Mouse (Mus musculus) midbrain, embryonic 12.5 days (tissue): ENCODE data around the gene Nek3. TPM values are rescaled to one million over a fixed set of nuclear protein-coding genes. Genes with fewer than 3 reads are reported as not detected.
"Not testable (repeated sequence)": the region's sequence is repeated elsewhere in the genome, so short reads cannot be mapped to it uniquely, and the experiment has no call there.

Source experiments
- ATAC-seq: fragments of 200-750 bp; cut with Nextera tagmentation; 2 replicates; pipeline ENCODE4 v1.8.0; 2017; ENCODE audit warnings: low read depth, moderate TSS enrichment, moderate library complexity; ENCODE audit not compliant: low FRiP score
- H3K27ac ChIP-seq: fragments of 300-500 bp; sonication (generic); replicated peaks from 2 replicates; pipeline ENCODE4 v1.5.1; 2016; ENCODE audit warnings: mild to moderate bottlenecking
- H3K27me3 ChIP-seq: fragments of 300-500 bp; sonication (generic); 2 replicates; pipeline ENCODE4 v1.6.1; 2016; ENCODE audit warnings: mild to moderate bottlenecking
- H3K36me3 ChIP-seq: fragments of 300-500 bp; sonication (generic); 2 replicates; pipeline ENCODE4 v1.6.1; 2016
- H3K4me1 ChIP-seq: fragments of 300-500 bp; sonication (generic); 2 replicates; pipeline ENCODE4 v1.6.1; 2016
- H3K4me2 ChIP-seq: fragments of 300-500 bp; sonication (generic); replicated peaks from 2 replicates; pipeline ENCODE4 v1.6.1; 2016; ENCODE audit warnings: mild to moderate bottlenecking, moderate library complexity
- H3K4me3 ChIP-seq: fragments of 300-500 bp; sonication (generic); 2 replicates; pipeline ENCODE4 v1.5.1; 2016; ENCODE audit warnings: mild to moderate bottlenecking
- H3K9ac ChIP-seq: fragments of 300-500 bp; sonication (generic); replicated peaks from 2 replicates; pipeline ENCODE4 v1.6.1; 2016; ENCODE audit warnings: mild to moderate bottlenecking, moderate library complexity
- H3K9me3 ChIP-seq: fragments of 300-500 bp; sonication (generic); 2 replicates; pipeline ENCODE4 v1.6.1; 2016; ENCODE audit warnings: mild to moderate bottlenecking
- WGBS: fragments of 180-500 bp; shearing (Covaris S2); methylation state at CpG from one replicate; pipeline ENCODE4 v1.1.7; 2016; 5-methylcytosine and 5-hydroxymethylcytosine counted together
- polyA plus RNA-seq: library from polyadenylated mRNA; unstranded; fragments of >200 nt; fragmentation: Nextera tagmentation; extraction: Ambion mirVana; gene quantifications from 2 replicates; pipeline ENCODE4 v1.2.1, GENCODE M21; 2016

The Nek3 gene
- polyA plus RNA-seq, 1 experiment from 2014 or later = 7.4 TPM

GRCm38 (mm10) chr8:22141836-22142385 lies 24.3 kb downstream of the Nek3 start:
- WGBS = 80% methylated on average over 4 of the region's 4 CpGs
- Histone ChIP-seq H3K9ac (no peak overlapping the region), H3K9me3 (no peaks in the 10 kb centered on the region), H3K4me2 (no peak overlapping the region), H3K27ac (no peak overlapping the region), H3K36me3 (peaks cover 24% of the 10 kb centered on the region; the same call in 1 of the 2 replicates), H3K4me3 (no peak overlapping the region), H3K4me1 (no peaks in the 10 kb centered on the region), H3K27me3 (no peaks in the 10 kb centered on the region)
- ATAC-seq = no peak

DNA sequence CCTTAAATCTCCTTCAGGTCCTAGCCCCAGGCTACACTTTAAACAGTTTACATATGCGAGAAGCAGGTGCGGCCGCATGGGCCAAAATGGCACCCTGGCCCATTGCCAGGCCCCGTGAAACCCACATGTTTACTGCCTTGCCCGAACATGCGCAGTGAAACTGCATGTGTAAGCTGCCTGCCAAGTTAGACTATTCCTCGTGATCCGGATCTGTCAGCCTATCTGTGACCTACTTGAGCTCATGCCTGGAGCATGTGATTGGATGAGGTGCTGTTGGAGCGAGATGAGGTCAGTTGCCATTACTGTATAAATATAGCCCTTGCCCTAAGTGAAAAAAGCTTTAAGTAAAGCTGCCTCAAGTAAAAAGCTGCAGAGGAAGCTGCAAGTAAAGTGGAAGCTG lies 29.8 kb downstream of the Nek3 start:
- not testable (repeated sequence) for H3K4me3 ChIP-seq, H3K36me3 ChIP-seq, H3K4me1 ChIP-seq, H3K9me3 ChIP-seq, ATAC-seq, H3K4me2 ChIP-seq, H3K27me3 ChIP-seq, H3K27ac ChIP-seq, H3K9ac ChIP-seq
- 94% methylated on average over 9 of the region's 9 CpGs for WGBS

- Histone ChIP-seq H3K9me3 (no peaks in the 10 kb centered on the region), H3K4me2 (no peak overlapping the region), H3K27ac (no peak overlapping the region), H3K4me3 (no peak overlapping the region), H3K9ac (no peak overlapping the region), H3K36me3 (no peaks in the 10 kb centered on the region; the same call in 1 of the 2 replicates), H3K27me3 (no peaks in the 10 kb centered on the region), H3K4me1 (no peaks in the 10 kb centered on the region)
- no peak for ATAC-seq
- 76% methylated on average over 5 of the region's 5 CpGs for WGBS
These were observed 31.5 kb downstream of the Nek3 start for GRCm38 (mm10) chr8:22134750-22135135.

GRCm38 (mm10) chr8:22134078-22134749 lies 32.0 kb downstream of the Nek3 start:
- ATAC-seq = no peak
- no peaks in the 10 kb centered on the region for H3K9me3 ChIP-seq
- WGBS = 93% methylated on average over 7 of the region's 7 CpGs

DNA sequence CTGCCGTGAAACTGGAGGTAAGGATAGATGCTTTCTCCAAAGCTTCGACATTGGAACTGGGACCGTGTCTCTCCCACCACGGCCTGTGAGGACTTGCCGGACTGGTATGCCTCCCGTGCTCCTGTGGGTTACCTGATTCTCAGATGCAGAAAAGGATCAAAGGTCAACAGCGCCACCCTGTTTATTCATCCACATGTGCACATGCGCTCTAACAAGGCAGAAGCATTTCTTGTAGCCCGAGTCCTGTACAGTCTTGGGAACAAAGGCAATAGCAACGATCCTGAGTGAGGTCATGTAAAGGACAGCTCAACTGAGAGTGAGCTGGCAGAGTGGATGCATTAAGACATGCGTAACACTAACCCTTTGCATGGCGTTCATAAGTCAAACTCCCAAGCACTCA lies 34.2 kb downstream of the Nek3 start:
- Histone ChIP-seq H3K4me2 (no peak overlapping the region), H3K4me1 (no peaks in the 10 kb centered on the region), H3K9ac (no peak overlapping the region), H3K36me3 (peaks cover 17% of the 10 kb centered on the region; the same call in 1 of the 2 replicates), H3K4me3 (no peak overlapping the region), H3K27ac (no peak overlapping the region), H3K27me3 (no peaks in the 10 kb centered on the region), H3K9me3 (no peaks in the 10 kb centered on the region)
- WGBS = 92% methylated on average over 12 of the region's 12 CpGs
- no peak for ATAC-seq

More at GRCm38 (mm10) chr8:22134078-22134749, 32.0 kb downstream of the Nek3 start:
- peaks cover 2% of the 10 kb centered on the region; the same call in 1 of the 2 replicates for H3K36me3 ChIP-seq
- H3K27me3 ChIP-seq = no peaks in the 10 kb centered on the region
- no peaks in the 10 kb centered on the region for H3K4me1 ChIP-seq
- H3K4me3 ChIP-seq = no peak overlapping the region
- H3K4me2 ChIP-seq = no peak overlapping the region
- no peak overlapping the region for H3K9ac ChIP-seq
- H3K27ac ChIP-seq = no peak overlapping the region

DNA sequence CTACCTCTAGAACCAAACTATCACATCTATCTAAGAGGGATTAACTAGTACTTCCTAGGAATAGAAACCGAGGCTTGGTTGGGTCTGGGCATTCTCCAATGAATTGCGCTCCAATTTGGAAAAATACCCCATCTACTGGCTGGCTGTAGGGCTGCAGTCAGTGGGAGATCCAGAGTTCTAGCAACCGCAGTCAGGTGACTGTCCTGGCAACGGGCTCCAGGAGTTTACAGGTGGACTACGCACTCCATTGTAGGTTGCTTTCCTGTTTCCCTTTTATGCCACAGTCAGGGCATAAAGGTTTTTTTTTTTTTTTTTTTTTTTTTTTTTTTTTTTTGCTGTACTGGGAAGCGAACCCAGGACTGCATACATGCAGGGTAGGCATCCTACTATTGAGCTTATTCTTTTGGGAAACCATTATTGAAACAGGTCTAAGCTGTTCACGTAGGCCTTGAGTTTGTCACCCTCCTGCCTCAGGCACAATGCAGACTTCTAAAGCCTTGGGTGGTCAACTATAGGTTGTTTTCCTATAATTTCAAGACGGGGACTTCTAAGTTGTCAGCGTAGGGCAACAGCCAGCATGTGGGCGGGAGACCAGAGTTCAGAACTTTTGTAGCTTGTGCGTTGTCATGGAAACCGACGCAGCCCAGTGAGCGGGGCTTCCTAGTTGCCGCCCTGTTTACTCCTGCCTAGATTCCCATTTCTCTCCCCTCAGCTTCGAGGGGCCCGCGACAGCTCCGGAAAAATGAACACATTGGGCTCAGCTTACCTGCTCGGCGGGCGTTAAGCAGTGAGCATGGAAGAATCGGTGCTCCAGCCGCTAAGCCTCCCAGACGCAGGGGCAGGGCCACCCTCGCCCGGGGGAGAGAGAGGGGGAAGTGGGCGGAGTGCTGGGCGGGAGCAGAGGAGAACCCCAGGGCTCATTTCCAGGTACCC lies 41.7 kb downstream of the Nek3 start, which contains the start of gene Nek5:
TSS of gene Nek5 (minus strand) at position 834 of the 933 bp plus-strand sequence.
- no peak within 1 kb of the TSS for H3K27ac ChIP-seq
- H3K4me1 ChIP-seq = peaks cover 9% of the 10 kb centered on the region; the same call in 1 of the 2 replicates
- H3K27me3 ChIP-seq = peaks cover 5% of the 10 kb centered on the region; the same call in 1 of the 2 replicates
- WGBS = 1% methylated on average over 29 of the region's 29 CpGs
- H3K9me3 ChIP-seq = no peaks in the 10 kb centered on the region
- peak within 1 kb of the TSS; percentile 68 for H3K4me2 ChIP-seq
- peaks cover 17% of the 10 kb centered on the region; the same call in 1 of the 2 replicates for H3K36me3 ChIP-seq
- ATAC-seq = peak; percentile 84
- 0 out of 2 replicates have a peak within 1 kb of the TSS, but pooled peaks have one; percentile 31 for H3K9ac ChIP-seq
- peak within 1 kb of the TSS; percentile 44 for H3K4me3 ChIP-seq

DNA sequence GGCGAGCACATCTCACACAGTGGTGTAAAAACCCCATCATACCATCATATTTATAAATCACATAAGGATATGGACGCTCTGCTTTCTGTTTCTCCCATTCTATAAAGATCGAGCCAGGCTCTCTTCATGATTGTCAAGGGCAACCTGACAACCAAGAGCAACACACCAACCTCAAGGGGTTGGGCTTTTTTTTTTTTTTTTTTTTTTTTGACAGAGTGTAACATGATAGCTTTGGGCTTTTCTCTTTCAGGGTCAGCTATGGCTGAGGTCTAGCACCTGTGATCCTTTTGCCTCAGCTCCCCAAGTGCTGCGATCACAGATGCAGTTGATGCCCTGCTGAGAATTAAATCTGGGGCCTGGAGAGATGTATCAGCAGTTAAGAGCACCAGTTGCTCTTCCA lies 59.2 kb downstream of the Nek3 start:
- Histone ChIP-seq H3K36me3 (no peaks in the 10 kb centered on the region), H3K9ac (no peak overlapping the region), H3K9me3 (no peaks in the 10 kb centered on the region), H3K27ac (no peak overlapping the region), H3K4me1 (no peaks in the 10 kb centered on the region), H3K4me2 (no peak overlapping the region), H3K4me3 (no peak overlapping the region), H3K27me3 (no peaks in the 10 kb centered on the region)
- WGBS = 75% methylated on average over 4 of the region's 4 CpGs
- no peak for ATAC-seq

DNA sequence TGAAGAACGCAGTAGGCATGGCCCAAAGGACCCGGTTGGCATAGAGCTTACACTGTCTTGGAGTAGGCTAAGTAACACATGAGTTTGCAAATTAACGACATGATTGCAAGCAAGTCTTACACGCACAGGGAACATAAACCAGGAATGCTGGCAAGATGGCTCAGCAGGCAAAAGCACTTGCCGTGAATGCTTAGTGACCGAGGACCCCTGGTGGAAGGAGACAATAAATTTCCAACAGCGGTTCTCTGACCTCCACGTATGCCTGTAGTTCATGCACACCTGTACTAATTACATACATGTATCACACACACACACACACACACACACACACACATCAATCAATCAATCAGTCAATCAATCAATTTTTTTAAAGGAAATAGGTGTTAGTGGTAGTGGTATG lies 74.7 kb downstream of the Nek3 start:
- 57% methylated on average over 8 of the region's 8 CpGs for WGBS
- H3K36me3 ChIP-seq = no peaks in the 10 kb centered on the region
- H3K4me2 ChIP-seq = no peak overlapping the region
- no peaks in the 10 kb centered on the region for H3K27me3 ChIP-seq
- H3K4me1 ChIP-seq = no peaks in the 10 kb centered on the region
- no peak for ATAC-seq
- no peak overlapping the region for H3K9ac ChIP-seq
- H3K4me3 ChIP-seq = no peak overlapping the region
- H3K9me3 ChIP-seq = no peaks in the 10 kb centered on the region
- H3K27ac ChIP-seq = no peak overlapping the region

DNA sequence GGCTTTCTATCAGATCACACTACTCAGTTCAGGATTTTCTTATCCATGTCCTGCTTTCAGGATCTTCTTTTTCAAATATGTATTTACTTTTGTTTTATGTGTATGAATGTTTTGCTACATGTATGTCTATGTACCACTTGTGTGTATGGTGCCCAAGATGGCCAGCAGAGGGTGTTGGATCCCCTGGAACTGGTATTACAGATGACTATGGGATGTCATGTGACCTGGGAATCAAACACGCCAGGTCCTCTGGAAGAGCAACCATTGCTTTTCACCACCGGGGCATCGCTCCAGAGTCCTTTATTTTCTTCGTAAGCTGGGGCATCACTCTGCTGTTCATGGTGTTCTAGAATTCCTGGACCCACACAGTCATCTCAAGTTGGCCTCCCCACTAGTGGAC lies 77.0 kb downstream of the Nek3 start:
- no peak for ATAC-seq
- Histone ChIP-seq H3K36me3 (no peaks in the 10 kb centered on the region), H3K9ac (no peak overlapping the region), H3K4me1 (no peaks in the 10 kb centered on the region), H3K9me3 (no peaks in the 10 kb centered on the region), H3K4me3 (no peak overlapping the region), H3K27me3 (no peaks in the 10 kb centered on the region), H3K27ac (no peak overlapping the region), H3K4me2 (no peak overlapping the region)
- WGBS = 89% methylated on average over 4 of the region's 4 CpGs

DNA sequence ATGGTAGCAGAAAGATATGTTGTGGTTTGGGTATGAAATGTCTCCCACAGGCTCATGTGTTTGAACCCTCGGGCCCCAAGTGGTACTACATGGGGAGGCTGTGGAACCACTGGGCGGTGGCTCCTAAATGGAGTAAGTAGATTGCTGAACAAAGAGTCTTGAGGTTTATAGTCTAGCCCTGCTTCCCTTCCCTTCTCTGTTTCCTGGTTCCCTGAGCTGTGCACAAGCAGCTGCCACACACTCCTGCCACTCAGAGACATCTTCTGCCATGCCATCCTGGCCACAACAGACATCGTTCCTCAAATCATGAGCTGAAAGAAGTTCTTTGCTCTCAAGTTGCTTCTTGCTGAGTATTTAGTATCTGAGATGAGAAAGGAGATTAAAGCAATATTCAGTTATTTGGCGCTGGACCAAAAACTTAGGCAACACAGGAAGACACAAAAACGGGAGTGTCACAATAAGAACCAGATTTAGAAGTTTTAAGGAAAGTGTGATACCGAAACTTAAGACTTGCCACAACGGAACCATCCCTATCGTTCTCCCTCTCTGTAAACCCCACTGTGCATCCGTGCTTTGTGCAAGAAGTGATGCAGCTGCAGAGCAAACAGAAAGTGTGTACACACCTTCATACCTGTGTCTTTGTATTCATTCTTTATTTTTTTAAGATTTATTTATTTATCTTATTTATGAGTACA lies 86.8 kb downstream of the Nek3 start:
- 91% methylated on average over 9 of the region's 9 CpGs for WGBS
- no peak for ATAC-seq
- Histone ChIP-seq H3K27me3 (no peaks in the 10 kb centered on the region), H3K4me1 (no peaks in the 10 kb centered on the region), H3K9me3 (no peaks in the 10 kb centered on the region), H3K36me3 (no peaks in the 10 kb centered on the region), H3K27ac (no peak overlapping the region), H3K4me2 (no peak overlapping the region), H3K4me3 (no peak overlapping the region), H3K9ac (no peak overlapping the region)
